Mouse (Mus musculus) cerebellum, adult 18-20 months (tissue): ENCODE results near the gene Itih5.

Experiments
- DNase-seq, 2 experiments: peaks; one replicate each; pipeline ENCODE4 v3.0.0; 2021

Gene Itih5

DNA sequence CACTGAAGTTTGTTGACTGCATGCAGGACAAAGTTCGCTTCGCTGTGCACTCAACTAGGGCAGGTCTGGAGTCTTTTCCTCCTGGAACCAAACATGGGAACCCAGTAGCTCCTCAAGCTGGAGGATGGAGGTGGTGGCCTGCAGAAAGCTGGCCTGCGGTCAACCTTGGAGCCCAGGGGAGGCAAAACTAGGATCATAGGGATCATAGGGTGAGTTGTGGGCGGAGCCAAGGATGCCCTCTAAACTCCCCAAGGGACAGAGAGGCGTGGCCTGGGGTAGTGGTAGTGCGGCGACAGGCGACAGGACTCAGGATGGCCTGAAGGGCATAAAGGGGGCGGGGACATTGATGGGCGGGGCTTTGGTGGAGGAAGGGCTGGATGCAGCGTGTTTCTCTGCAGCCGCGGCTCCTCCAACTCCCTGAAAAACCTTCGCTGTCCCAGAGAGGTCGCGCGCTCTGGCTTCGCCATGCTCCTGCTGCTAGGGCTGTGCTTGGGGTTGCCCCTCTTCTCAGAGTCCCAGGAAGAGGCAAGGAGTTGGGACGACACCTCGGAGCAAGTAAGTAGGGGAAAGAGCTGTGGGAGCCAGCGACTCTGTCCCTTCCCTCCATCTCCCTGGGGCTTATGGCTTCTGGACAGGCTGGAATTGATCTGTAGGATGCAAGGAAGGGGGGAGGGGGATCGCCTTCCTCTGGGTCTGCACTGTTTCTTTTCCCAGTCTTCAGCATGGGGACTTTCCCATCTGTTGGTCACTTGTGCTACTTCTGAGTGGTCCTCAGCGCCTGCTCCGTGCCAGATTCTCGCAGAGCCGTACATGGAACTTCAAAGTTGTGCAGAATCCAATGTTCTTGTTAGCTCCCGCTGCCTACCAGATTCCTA, at the start of gene Itih5:
Gene Itih5, plus strand, starts transcription at position 371 of the 875 bp plus-strand sequence.
- DNase-seq, result no peak

DNA sequence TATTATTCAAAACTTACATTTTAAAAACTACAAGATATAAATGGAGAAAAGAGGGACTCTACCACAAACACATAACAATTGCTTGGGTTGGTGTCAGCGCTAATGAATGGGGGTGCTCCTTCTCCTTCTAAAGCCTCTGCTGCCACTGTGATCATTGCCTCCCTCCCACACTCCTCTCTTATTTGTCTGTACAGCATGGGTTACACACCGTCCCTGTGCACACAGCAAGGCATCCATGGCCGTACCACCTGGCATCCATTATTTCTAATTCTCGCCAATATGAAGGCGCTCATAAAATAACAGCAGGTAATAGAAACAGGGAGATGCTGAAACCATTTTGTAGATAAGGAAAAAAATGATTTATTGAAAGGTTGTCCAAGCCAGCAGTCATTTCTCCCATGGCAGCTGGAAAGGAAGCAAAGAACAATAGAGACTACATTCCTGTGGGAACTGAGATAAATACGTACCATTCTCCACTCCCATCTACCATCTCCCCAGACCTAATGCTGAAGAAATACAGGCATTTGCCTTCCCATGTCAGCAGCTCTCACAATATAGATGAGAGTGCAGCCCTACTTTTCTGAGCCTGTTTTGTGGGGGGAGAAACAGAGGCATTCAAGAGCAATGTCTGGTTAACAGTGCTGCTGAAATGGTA, 44.7 kb upstream of the Itih5 start:
- no peak for DNase-seq

DNA sequence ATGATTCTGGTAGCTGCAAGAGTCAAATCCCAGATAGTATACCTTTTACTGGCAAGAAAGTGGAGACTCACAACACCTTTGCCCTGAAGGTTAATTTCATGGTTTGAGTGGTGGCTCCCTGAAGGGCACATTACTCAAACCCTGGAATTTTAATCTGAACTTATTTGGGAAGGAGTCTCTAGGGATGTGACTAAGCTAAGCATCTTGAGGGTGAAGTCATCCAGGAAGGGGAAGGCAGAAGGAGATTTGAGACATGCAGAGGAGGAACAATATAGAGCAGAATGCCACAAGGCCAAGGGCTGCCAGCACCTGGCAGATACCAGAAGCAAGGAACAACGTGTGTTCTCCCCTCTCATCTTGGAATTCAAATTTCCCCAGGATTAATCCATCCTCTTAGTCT, 34.6 kb upstream of the Itih5 start:
- DNase-seq, result no peak

DNA sequence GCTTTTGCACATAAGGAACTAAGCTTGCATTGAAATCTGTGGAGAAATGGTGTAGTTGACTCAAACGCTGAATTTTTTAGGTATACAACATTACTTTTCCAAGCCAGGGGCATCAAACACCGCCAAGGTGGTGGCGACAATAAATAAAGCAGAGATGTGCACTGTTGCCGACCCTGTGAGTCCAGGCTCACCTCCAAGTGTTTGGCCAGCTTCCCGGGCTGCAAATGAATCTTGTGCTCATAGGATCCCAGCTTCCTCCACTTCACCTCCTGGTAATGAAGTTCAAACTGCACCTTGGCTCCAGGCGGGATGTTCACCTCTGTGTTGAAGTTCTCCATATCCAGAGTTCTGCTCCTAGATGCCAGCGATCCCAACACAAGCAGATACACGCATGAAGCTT, 34.1 kb upstream of the Itih5 start:
- DNase-seq, result no peak

DNA sequence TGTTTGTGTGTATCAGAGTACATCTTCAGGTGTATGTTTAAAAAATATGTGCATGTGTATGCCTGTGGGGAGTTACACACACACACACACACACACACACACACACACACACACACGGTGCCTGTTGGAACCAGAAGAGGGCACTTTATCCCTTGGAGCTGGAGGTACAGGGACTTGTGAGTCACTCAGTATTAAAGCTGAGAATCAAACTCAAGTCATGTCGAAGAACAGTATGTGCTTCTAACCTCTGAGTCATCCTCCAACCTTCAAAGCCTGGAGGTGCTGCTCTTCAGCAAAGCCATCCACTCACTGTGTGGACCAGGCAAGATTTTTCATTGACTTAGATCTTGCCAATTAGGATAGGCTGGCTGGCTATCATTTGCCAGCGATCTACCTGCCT, 31.5 kb upstream of the Itih5 start:
- no peak for DNase-seq

DNA sequence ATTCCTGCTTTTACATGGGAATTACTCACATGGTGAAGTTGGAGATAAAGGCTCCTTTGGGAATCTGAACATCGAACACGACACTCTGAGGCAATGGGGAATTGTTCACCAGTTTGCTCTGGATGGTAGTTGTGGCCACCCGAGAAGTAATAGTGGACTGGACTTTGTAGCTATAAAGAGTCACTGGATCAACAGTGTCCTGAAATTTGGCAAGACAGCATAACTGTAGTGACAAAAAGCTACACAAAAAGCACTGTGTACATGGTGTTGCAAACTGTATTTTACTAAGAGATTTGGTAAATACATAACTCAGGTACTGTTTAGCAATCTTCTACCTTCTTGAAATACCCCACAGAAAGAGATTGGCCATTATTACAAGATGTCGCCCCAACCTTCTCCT, 27.2 kb upstream of the Itih5 start:
- no peak for DNase-seq

DNA sequence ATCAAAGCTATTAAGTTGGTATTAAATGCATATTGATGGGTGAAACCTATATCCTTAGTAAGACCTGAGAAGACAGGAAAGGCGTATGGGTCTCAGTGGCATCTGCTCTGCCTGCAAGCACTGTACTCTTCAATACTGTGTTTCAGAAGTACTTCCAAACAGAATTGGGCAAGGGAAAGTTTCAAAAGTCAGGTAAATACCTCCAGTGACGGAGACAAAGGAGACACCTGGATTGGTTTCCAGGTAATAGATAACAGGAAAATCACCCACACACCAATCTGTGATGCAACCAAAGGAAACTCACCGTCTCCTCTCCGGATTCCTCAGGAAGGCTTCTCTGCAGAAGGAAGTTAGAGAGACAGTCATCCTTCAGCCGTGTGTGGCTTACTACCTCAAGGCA, 25.9 kb upstream of the Itih5 start:
- DNase-seq, result no peak

DNA sequence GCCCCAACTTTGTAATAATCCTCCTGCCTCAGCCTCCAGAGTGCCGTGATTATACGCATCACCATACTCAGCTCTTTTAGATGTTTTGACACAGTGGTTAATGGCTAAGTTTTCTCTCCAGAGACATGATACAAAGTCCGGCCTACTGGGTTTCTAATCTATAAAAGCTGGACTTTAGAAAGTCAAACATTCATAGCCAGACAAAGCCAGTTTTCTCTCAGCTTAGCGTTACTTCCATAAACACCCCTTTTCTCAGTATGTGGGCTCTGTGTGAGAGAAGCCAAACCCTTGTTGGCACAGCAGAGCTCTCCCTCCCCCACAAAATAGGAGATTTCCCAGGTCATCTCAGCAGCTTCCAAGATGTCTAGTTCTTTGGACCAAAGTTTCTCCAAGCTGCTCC, 24.8 kb upstream of the Itih5 start:
- no peak for DNase-seq

DNA sequence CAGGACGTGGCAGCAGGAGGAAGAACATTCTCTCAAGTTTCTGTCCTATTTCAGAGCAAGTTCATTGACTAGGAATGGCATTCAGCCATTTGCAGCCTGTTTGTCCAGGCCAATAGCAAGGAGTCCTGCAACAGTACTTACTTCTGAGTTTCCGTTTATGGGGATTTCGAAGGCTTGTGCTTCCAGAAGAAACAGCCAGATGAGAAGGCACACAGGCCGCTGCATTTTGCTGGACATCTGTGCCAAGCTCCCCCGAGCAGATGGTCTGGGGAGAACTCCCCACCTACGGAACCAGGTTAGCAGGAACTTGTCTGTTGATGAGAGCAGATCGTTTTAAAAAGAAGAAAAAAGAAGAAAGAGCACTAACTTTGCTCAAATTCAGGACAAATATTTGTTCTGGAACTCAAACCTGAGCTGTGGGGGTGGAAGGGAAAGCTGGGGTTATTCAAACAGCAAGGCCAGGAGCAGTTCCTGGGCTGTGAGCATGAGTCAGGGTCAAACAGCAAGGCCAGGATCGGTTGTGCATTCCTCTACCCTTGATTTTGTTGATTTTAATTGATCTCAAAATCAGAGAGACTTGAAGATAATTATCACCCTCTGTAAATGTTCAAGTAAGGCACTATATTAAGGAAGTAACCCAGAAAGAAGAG, 22.9 kb upstream of the Itih5 start:
- DNase-seq, result no peak

DNA sequence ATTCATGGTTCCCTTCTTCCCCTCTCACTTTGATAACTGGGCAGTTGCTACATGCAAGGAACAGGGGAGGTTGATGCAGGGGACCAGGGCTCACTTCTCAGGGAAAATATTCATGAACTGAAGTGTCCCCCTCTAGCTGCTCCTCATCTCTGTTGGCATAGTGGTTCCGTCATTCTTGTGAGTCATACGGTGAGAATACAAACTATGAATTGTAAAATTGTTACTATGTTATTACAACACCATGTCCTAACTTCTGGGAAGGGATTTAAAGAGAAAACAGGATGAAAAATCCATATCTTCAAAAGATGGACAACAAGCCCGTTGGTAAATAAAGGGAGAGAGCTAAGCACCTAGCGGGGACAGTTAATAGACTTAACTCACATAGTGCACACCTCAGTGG, 22.1 kb upstream of the Itih5 start, which contains the start of gene Itih2:
Gene Itih2, minus strand, starts transcription at position 101 of the 400 bp plus-strand sequence.
- DNase-seq, result no peak

DNA sequence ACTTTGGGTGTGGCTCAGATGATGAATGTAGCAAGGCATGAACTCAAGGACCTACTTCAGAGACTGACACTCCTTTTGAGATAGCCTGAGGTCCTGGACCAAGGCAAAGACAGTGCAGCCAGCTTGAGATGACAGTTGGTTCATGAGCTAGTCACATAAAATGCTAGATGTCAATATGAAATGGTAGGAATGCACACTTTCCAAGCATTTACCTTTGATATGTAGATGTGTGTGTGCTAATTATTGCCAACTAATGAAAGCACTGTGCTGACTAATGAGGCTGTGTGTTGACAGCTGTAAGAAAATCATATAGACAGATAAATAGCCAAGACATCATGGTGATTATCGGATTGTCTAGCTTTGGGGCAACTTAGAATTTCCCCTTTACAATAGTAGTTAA, 21.2 kb upstream of the Itih5 start:
- DNase-seq, result no peak

DNA sequence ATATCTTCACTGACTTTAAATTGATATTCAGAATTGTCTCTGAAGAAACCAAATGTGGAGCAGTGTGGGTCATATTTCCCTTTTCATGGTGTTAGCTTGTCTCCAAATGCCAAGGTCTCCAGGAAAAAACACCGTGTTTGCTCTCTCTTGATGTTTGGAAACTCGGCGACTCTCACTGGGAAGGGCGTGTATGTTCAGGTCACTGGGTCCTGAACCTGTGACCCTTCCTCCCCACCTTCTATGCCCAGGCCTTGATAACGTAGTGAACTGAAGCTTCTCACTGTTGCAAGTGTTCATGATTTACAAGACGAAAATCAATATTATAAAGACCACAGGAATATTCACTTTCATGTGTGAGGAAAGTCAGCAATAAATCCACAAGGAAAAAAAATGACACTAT, 19.4 kb upstream of the Itih5 start:
- no peak for DNase-seq

DNA sequence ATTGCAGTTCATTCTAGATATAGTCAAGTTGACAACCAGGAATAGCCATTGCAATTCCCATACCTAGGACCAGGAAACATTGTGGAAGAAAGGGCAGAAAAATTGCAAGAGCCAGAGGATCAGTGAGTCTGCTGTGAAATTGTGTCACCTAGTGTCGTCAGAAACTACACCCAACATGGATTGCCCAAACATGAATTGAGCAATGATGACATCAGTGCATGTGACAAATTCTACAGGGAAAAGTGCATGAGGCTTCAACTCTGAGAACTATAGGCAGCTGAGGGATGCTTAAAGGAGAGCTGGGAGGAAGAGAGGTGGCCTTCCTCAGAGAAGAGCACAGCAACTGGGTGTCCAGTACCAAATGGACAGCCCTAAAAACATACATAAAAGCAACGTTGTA, 16.1 kb upstream of the Itih5 start:
- DNase-seq, result no peak

DNA sequence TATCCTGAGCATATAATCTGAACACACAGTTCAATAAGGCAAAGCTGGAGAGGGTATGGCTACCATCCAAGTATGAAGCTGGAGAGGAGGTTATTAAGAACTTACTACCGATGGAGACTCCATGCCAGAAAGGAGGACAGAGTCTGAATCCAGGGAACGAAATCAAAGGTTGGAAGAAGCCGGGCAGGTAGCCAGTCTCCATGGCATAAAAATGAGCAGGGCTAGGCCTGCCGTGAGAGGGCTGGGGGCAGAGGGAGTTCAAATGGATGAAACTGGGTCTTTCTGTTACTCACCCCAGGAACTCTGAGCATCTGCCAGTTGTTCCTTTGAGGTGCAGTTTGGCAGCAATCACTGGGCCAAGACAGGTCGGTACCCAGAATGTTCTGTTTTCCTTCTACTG, 12.9 kb upstream of the Itih5 start:
- DNase-seq, result peak; percentile 6 to 7

DNA sequence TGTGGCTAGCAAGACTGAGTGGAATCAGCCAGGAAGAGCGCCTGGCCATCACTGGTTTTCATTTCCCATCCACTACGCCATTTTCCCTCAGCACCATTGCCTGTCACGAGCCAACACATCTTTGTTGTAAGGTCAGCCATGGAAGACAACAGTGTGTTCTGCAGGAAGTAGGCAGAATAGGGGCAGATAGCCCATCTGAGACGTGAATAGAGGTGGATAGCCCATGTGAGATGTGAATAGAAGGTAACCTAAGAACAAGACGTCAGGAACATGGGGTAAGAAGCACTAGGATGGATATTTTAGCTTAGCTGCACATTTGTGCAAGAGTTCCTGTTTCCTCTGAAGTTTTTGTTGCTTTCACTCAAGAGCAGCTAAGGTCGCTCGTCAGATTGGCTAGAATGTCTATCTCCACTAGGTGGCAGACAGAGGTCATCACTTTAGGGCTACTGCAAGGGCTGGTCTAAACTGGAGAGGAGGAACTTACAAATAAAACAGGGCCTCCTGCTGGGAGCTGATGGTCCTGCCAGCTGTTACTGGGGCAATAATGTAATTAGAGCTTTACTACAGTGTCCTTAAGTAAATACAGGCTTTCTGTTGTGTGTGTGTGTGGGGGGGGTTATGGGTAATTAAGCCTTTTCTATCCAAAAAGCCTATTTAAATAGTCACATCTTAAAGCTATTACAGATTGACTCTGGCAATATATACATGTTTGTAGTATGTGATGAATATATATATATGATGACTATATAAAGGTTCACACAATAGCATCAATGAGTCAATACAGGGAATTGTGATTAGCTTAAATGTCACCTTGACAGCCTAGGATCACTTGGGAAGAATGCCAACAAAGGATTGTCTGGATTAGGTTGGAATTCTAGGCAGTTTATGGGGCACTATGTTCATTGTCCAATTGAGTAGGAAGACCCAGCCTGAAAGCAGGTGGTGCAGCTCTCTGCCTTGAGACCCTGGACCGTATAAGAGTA, 10.6 kb upstream of the Itih5 start:
- DNase-seq, result peak; percentile 30 to 42

DNA sequence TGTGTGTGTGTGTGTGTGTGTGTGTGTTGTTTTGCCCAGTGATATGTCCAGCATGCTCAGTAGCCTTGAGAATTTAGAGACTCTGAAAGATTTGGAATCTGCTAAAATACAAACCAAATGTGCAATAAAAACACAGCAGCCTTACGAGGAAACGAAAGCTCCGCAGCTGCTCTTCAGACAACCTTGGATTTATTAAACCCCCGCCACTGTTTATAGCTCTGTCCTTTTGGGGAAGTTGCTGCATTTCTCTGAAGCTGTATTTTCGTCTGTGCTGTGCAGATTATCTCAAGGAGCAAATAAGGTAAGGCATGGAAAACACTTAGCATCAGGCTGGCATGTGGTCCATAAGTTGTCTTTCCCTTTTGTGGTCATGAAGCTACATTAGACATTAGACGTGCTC, 7.9 kb upstream of the Itih5 start:
- no peak for DNase-seq

DNA sequence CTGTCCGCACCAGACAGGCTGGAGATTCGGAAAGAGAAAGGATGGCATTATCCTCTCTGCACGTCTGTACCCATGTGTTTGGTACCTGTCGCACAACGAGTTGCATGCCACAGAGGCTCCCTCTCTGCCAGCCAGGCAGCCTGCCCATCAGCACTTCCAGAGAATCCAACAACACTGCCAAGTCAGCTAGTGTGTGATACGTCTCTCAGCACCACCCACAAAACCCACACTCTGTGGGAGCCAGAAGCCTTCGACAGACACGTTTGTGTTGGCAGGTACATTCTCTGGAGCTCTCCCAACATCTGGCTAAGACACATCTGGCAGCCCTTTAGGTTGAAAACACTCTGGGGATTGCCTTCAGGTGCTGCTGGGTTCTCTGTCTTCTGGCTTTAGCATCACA, 6.2 kb upstream of the Itih5 start:
- DNase-seq, result no peak

DNA sequence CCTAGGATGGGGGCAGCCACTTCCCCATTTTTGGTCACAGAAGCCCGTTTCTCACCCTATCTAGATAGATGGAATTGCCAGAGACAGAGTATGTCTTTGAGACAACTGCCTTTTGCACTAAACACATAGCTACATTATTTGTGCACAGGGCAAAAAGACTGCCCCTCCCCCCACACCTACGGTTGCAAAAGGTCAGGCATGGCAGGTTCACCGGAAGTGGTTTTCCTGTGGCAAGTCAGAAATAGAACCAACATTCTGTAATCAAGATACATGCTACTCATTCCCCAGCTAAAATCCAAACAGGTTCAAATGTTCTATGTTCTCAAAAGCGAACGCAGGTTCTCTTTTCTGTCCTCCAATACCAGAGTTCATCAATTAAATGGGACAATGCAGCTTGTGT, 781 bp upstream of the Itih5 start:
- no peak for DNase-seq

DNA sequence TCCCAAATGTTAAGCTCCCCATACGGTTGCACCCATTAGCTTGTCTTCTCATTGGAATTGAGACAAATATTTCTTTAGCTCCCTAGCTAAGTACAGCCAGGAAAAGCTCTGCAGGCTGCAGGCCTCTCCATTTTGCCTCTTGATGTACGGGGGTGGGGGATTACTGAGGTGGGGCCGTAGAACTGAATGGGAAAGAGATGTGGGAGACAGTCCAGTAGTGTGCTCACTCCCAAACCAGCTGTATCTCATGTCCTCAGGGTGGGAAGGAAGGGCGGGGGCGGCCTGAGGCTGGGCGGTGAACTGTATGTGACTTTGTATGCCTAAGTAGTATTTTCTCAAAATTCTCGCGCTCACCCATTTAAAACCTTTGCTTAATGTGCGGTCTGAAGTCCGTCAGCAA, 3.8 kb downstream of the Itih5 start:
- no peak for DNase-seq

DNA sequence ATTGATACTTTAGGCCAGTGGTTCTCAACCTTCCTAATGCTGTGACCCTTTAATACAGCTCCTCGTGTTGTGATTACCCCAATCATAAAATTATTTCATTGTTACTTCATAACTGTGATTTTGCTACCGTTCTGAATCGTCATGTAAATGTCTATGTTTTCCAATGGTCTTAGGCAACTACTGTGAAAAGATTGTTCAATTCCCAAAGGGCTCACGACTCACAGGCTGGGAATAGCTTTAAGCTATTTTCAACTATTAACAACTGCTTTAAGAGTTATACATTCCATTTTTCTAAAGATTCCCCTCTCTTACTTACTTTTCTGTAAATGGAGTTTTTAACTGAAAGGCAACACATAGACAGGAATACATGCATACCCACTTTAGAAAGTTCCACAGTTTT, 8.6 kb downstream of the Itih5 start:
- DNase-seq, result no peak

DNA sequence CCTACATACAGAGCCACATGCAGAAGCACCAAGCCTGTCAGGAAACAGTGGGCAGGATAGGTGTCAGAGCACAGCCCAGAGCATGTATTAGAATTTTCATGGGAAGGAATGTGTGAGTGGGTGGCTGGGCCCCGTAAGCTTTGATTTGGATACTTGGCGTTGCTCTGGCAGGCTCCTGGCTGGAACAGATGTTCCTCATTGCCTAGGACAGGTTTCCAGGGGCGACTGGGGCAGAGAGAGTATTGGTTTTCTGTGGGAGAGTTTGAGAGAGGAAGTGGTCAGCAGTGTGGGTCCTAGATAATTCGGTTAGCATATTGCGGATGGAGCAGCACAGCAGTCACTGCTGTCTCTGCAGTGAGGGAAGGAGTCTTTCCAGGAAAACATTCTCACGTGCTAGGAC, 13.3 kb downstream of the Itih5 start:
- DNase-seq, result no peak

DNA sequence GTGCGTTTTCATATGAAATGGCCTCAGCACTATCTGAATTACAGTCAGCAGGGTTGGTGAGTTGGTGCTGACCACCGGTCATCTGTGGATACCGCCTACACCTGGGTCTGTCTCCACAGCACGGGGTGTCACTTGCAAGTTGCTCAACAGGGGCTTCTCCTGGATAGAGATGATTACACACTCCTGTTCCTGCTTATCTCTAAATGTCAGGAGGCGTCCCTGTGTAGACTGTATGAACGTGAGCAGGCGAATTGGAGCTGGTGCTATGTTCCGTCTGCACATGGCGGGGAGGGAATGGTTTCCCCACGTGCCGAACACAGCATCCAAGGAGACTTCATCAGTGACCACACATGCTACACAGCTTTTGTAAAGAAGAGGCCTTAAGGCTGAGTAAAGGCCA, 13.9 kb downstream of the Itih5 start:
- no peak for DNase-seq

DNA sequence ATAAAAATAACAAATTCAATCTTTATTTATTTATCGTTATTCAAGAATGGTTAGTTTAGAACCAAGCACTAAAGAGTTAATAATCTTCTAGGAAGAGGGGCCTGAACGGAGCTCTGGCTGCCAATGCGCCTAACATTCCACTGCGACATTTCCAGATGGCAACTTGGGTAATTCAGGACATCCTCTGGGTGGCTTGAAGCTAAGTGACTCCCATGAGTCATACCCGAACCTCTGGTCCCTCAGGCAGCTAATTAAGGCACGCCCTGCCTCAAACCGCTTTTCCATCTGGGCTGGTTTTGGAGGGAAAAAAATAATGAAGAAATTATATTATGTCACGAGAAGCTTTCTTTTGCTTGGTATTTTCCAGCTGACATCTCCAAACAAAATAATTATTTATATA, 14.6 kb downstream of the Itih5 start:
- no peak for DNase-seq
